Mouse (Mus musculus) lung, postnatal 25 days (tissue): Measurements from ENCODE around the gene Golph3l.
A peak's percentile ranks its signal among the peaks of the same experiment; 100 is the strongest.

ENCODE experiments used
- DNase-seq: peaks from one replicate; pipeline ENCODE4 v3.0.0; 2022; ENCODE audit warnings: low spot score

The Golph3l gene

DNA sequence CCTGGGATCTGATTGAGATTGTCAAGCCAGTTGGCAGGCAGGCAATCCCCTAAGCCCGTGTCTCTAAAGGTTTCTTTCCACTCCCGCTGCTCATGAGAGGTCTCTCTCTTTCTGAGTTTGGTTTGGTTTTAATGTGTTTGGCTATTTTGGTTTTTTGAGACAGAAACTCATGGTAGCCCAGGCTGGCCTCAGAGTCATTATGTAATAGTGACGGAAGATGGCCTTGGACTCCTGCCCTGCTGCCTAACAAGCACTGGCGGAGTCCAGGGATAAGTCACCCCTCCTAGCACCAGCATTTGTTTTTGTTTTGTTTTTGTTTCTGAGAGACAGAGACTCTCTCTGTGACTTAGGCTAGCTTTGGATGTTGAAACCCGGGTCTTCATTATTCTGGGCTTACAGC is 66.7 kb downstream of the Golph3l start:
- no peak for DNase-seq

DNA sequence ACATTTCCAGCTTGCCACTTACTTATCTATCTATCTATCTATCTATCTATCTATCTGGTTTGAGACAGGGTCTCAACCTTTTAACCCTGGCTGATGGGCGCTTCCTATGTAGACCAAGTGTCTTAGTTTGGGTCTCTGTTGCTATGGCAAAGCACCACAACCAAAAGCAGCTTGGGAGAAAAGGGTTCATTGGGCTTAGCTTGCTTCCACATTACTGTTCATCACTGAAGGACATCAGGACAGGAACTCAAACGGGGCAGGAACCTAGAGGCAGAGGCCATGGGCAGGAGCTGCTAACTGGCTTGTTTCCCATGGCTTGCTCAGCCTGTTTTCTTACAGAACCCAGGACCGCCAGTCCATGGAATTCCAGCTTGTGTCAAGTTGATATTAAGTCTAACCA is 68.4 kb downstream of the Golph3l start:
- no peak for DNase-seq

DNA sequence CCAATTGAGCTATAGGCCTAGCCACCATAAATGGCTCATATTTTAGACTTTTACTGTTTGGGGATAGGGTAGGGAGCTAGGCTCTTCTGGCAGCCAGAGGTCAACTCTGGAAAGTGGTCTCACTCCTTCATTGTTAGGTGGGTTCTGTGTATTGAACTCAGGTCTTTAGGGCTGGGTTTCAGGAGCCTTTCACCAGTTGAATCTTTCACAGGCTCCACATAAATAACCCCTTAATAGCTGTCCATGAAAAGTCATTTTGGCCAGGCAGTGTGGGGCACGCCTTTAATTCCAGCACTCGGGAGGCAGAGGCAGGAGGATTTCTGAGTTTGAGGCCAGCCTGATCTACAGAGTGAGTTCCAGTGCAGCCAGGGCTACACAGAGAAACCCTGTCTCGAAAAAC is 69.0 kb downstream of the Golph3l start:
- no peak for DNase-seq

DNA sequence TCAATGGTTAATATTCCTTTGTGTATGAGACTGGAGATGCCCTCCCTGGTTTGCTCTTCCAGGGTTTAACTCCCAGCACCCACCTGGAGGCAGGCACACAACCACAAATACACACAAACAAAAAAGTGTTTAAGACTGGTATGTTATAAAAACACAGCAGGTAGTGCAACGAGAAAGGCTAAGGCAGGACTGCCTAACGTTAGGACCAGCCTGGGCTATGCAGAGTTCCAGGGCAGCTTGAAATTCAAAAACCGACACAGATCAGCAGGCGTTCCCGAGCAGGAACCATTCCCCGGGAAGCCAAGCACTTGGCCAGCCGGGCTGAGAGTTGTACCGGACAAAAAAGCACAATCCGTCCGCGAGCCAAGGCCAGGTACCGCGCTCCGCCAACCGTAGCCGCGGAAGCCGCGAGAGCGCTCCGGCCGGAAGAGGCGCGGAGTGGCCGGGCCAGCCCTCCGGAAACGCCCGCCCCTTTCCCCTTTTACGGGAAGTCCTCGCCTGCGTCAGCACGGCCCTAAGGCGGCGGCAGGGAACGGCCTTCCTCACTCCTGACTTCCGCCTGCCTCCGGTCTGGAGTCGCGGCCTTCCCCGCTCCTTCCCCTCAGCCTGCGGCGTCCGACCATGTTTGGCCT is 69.6 kb downstream of the Golph3l start, which contains the start of gene Mcl1:
Mcl1 (plus strand) TSS at position 553 of the 632 bp plus-strand sequence.
- peak; percentile 97 for DNase-seq

DNA sequence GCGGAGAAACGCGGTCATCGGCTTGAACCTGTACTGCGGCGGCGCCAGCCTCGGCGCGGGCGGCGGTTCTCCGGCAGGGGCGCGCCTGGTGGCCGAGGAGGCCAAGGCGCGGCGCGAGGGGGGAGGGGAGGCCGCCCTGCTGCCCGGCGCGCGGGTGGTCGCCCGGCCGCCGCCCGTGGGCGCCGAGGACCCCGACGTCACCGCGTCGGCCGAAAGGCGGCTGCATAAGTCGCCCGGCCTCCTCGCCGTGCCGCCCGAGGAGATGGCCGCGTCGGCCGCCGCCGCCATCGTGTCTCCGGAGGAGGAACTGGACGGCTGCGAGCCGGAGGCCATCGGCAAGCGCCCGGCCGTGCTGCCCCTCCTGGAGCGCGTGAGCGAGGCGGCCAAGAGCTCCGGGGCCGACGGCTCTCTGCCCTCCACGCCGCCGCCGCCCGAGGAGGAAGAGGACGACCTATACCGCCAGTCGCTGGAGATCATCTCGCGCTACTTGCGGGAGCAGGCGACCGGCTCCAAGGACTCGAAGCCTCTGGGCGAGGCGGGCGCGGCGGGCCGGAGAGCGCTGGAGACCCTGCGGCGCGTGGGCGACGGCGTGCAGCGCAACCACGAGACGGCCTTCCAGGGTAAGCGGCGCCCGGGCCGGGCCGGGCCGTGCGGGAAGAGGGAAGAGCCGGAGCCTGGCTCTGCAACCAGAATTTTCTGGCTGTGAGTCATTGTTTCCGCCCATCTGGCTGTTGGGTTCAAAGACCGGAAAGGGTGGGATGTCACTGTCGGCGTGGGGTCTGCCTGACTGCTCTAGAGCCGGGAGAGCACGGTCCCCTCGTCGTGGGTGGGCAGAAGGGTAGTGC is 70.4 kb downstream of the Golph3l start:
- peak; percentile 89 for DNase-seq

DNA sequence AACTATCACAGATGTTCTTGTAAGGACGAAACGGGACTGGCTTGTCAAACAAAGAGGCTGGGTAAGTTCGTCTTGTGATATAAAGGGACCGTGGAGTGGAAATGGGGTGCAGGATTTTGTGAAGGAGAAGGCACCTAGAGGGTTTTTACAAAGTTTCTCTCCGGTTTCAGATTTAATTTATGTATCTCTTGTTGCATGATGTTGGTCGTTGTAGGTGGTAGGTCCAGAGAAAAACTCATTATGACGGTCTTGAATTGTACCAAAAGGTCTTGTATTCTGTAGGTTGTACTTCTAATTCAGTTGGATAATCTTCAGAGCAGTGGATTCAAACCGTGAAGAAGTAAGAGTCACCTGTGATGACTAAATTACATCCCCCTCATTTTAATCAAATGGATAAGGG is 71.2 kb downstream of the Golph3l start:
- no peak for DNase-seq

DNA sequence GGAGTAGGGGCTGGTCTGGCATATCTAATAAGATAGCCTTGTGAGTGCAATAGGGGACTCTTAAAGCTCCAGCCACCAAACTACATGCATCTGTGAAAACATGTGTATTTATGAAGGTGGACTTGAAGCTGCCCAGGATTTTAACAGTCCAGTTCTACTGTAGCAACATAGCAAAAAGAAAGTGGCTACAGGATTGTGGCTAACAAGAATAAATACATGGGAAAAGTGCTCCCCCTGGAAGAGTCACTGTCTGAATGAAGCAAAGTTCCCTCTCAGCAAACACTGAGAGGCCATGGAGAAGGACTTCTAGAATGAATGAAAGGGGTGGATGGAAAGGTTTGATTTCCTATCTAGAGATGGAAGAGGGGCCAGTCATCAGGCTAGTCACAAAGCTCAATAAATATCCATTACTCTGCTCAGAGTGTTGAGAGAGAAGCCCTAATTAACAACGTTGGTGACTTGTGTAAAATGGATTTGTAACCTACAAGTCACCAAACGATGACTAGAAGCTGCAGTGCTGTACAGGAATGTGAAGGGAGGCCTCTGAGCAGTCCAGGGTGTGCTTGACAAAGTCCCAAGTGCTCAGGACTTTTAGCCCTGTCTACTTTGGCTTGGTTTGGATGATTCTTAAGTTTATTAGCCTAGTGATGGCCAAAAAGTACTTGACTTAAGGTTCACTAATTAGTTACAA is 72.2 kb downstream of the Golph3l start:
- no peak for DNase-seq

DNA sequence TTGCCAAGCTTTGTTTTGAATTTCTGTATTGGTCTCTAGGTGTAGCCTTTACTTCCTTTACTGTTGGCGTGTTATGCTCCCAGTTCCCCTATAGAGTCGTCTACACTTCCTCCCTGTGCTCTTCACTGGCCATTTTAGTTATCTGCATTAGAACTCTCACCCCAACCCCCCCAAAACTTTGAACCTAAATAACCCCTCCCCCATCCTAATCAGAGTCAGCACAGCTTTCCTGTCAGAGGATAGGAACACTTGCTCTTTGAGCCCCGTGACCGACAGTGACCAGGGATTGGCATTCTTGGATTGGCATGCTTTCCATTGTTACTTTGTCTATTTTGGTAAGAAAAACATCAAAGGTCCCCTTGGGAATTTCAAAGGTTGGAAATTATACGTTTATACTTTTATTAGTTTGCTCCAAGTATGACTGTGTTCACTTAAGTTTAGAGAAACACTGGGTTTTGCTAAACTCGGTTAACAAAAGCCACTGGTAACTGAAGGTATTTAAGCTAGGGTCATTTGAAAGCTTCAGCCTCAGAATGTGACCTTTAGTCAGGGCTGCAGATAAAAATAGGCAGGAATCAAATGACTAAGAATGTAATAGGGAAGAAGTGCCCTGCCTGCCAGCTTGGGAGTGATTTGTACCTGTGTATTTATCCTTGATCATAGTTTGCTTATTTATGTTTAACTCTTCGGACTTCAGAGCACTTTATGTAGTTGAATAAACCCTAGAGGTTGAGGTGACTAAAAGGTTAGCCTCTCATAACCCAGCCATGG is 73.4 kb downstream of the Golph3l start:
- no peak for DNase-seq

DNA sequence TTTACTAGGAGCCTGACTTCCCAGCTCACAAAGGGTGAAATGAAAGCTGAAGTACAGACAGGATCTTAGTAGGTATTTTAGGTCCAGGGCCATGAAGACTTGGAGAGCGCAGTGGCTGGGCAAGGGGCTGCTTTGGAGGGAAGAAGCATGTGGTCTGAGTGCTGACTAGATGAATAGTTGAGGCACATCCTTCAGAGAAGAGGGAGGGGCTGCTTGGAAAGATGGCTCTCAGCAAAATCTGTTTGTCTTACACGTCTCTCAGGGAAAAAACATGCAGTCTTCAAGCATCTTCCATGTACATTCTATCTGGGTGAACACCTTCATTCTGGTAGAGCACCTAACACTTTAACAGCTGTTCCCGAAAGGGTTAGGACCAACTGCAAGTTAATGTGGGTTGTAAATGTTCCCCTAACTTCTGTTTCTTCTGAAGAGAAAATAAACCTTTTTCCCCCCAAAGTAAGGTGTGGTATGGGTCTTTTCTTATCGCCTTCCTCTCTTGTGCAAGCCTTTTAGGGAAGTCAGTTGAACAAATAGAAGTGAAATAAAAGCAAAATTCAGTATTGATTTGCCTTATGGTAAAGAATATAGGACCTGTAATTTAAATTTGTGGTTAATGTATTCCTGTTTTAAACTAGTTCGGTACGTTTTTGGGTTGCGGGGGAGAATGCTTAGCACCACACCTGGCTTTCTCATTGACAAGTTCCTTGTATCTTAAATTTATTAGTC is 74.2 kb downstream of the Golph3l start:
- DNase-seq: no peak

DNA sequence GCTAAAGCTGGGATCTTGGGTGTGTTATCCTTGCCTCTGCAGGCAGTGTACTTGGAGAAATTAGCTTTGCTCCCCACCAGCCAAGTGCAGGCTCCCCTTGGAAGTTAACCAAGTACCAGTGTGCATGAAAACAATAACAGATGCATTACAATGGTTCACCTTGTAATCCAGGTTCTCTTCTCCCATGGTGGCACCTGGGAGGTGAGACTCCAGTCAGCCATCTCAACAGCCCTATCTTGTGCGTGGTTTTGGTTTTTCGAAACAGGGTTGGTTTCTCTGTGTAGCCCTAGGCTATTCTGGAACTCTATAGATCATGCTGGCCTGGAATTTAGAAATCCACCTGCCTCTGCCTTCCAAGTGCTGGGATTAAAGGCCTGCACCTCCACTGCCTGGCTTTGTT is 74.8 kb downstream of the Golph3l start:
- DNase-seq: no peak

DNA sequence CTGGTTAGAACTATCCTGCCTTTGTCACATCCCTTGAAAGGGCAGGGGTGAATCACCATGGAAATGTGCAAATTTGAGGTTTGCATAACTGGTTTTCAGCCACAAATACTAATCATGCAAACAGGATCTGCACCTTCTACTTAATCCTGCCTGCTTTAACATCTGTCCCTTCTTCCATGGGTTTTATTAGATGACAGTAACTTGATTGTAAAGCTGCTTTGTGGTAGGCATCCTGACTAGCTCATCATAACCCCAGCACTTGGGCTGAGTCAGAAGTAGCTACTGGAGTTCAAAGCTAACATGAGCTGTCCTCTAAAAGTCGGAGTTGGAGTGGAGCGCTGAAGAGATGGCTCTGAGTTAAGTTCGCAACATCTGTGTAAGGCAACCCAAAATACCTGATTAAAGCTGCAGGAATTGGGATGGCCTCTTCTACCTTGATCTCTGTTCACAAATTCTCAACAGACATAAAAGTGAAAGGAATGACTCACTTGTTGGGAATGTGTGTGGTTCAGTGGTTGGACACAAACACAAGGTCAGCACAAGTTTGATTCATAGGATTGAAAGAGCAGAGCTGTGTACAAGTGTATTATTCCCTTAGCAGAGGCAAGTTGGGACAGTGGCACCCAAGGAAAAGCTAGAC is 75.4 kb downstream of the Golph3l start:
- DNase-seq: no peak

DNA sequence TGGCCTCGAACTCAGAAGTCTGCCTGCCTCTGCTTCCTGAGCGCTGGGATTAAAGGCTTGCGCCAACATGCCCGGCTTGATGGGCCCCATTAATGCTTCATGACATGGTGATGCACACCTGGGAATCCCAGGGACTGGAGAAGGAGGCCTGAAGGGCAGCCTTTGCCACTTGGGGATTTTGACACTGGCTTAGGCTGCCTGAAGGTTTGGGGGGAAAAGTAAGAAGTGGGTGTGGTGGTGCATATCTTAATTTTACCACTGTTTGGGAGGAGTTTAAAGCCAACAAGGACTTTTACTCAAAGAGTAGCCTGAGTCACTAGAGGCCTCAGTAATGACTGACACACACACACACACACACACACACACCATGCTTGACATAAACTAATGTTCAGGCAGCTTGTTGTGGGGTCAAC is 76.2 kb downstream of the Golph3l start:
- no peak for DNase-seq

DNA sequence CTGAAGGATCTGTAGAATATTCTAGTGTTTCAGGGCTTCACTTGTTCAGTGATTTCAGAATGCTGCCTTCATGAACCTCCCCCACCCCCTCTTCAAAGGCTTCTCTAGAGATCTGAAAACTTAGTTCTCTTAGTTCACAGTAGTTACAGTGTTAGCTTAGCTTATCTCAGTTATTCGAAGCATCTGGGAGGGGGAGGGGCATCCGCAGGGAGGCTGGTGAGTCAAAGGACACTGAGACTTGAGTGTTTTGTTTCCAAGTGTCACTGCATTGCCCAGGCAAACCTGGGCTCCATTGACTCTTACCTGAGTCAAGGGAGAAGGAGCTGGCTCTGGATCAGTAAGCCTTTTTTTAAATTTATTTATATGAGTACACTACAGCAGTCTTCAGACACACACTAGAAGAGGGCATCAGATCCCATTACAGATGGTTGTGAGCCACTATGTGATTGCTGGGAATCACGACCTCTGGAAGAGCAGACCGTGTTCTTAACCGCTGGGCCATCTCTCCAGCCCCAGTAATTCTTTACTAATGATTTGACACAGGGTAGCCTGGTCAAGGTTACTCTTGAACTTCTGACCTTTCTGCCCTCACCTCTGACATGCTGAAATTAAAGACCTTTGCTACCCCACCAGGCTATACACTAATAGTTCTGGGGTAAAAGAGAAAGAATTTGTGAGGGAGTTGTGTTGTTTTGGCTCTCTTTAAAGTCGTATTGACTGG is 77.5 kb downstream of the Golph3l start:
- peak; percentile 93 for DNase-seq

DNA sequence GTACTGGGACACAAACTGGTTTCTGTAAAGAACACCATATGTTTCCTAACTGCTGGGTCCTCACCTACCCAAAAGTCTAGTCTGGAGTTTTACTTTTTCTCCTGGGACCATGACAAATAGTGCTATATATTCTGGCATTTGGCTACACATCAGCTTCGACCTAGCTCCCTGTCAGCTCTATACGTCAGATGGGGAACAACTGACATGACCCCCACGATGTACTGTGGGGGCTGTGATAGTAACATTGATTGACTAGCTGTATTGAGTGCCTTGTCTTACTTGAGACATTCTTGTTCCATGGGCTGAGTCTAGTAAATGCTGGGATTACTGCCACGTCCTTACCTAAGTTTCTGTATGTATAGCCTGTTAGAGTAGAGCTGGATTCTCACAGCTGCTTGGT is 78.8 kb downstream of the Golph3l start:
- DNase-seq: no peak

DNA sequence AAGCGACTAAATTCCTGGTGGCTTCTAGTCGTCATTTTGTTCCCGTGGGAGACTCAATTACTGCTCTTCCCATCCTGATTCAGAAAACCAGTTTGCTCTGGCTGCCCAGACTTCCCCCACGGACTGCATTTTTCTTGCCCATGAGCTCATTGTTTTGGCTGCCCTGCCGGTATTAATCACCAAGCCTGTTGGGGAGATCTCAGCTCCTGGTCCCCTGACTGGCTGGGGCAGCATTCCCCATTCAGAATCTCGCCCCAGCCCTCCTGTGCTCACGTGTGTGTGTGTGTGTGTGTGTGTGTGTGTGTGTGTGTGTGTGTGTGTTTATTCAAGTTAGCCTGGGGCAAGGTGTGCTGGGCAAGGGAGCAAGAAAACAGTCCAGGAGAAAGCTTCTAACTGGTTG is 79.3 kb downstream of the Golph3l start:
- peak; percentile 81 for DNase-seq
